Mouse (Mus musculus) erythroblast, adult 5-6 weeks (primary cell): ENCODE results near the gene Trp53i13. TPM values are rescaled to one million over a fixed set of nuclear protein-coding genes. Genes with fewer than 3 reads are reported as not detected.

ENCODE experiments used
- ATAC-seq: replicated peaks from 2 replicates; pipeline ENCODE4 v1.8.0; 2016; ENCODE audit warnings: moderate number of reproducible peaks, mild to moderate bottlenecking, moderate TSS enrichment, inconsistent platforms; ENCODE audit not compliant: poor library complexity, low FRiP score, severe bottlenecking
- total RNA-seq, 2 experiments: library from RNA; stranded (forward) in 1 of 2; stranded (reverse) in 1 of 2; fragments of 150-400 nt in 1 of 2; fragments of 200-764, 138-1000 nt in 1 of 2; gene quantifications; 2 replicates each; pipeline versions ENCODE4 v1.2.3 to v1.2.4; 2015 to 2017; ENCODE audit warnings: low replicate concordance in 2 of 2

The Trp53i13 gene
- total RNA-seq, 2 experiments from 2014 or later = not detected

- ATAC-seq = no peak
Observed at GRCm38 (mm10) chr11:77466544-77466943, 49.2 kb downstream of the Trp53i13 start.

- ATAC-seq = no peak
Observed at GRCm38 (mm10) chr11:77465111-77465510, 50.7 kb downstream of the Trp53i13 start.

GRCm38 (mm10) chr11:77464684-77465083 is 51.1 kb downstream of the Trp53i13 start:
- no peak for ATAC-seq

- ATAC-seq = no peak
Observed at GRCm38 (mm10) chr11:77463786-77464185, 52.0 kb downstream of the Trp53i13 start.

GRCm38 (mm10) chr11:77463101-77463445 is 52.7 kb downstream of the Trp53i13 start:
- ATAC-seq = no peak

GRCm38 (mm10) chr11:77462283-77463100 is 53.3 kb downstream of the Trp53i13 start, which contains the start of gene Coro6:
TSS of gene Coro6 (plus strand) at chr11:77462411.
- no peak; the same call in 1 of the 2 replicates for ATAC-seq

- ATAC-seq = no peak
Observed at GRCm38 (mm10) chr11:77461856-77462255, 53.9 kb downstream of the Trp53i13 start.

Other genes with a start within 250 kb of the Trp53i13 start
- gene Coro6, start 53.6 kb downstream of the Trp53i13 start, total RNA-seq (2015; ENCODE audit: low replicate concordance) = not detected in 2 replicates
- gene Coro6, start 53.6 kb downstream of the Trp53i13 start, total RNA-seq (2017; ENCODE audit: low replicate concordance) = not detected in 2 replicates
- 0.77 TPM in 1 of 2 replicates, not detected in the other for gene Ankrd13b, start 26.3 kb downstream of the Trp53i13 start, total RNA-seq (2015; ENCODE audit: low replicate concordance)
- 4.1 TPM in 1 of 2 replicates, not detected in the other for gene Ankrd13b, start 26.3 kb downstream of the Trp53i13 start, total RNA-seq (2017; ENCODE audit: low replicate concordance)
- 9.2 and 11.5 TPM in 2 replicates for gene Git1, start 22.4 kb downstream of the Trp53i13 start, total RNA-seq (2015; ENCODE audit: low replicate concordance)
- gene Git1, start 22.4 kb downstream of the Trp53i13 start, total RNA-seq (2017; ENCODE audit: low replicate concordance) = 4.4 and 5.6 TPM in 2 replicates
- 2.9 TPM in 1 of 2 replicates, not detected in the other for gene Abhd15, start 859 bp downstream of the Trp53i13 start, total RNA-seq (2015; ENCODE audit: low replicate concordance)
- gene Abhd15, start 859 bp downstream of the Trp53i13 start, total RNA-seq (2017; ENCODE audit: low replicate concordance) = 0.14 and 2.5 TPM in 2 replicates
- gene Gm10392, start 3.2 kb upstream of the Trp53i13 start, total RNA-seq (2015; ENCODE audit: low replicate concordance) = not detected in 2 replicates
- gene Gm10392, start 3.2 kb upstream of the Trp53i13 start, total RNA-seq (2017; ENCODE audit: low replicate concordance) = 0.09 TPM in 1 of 2 replicates, not detected in the other
- 9.8 and 20.9 TPM in 2 replicates for gene Taok1, start 91.8 kb upstream of the Trp53i13 start, total RNA-seq (2015; ENCODE audit: low replicate concordance)
- gene Taok1, start 91.8 kb upstream of the Trp53i13 start, total RNA-seq (2017; ENCODE audit: low replicate concordance) = 24.4 and 25.3 TPM in 2 replicates
- gene Nufip2, start 170.2 kb upstream of the Trp53i13 start, total RNA-seq (2015; ENCODE audit: low replicate concordance) = 17.8 and 29.8 TPM in 2 replicates
- gene Nufip2, start 170.2 kb upstream of the Trp53i13 start, total RNA-seq (2017; ENCODE audit: low replicate concordance) = 21.2 and 25.6 TPM in 2 replicates
- not detected in 2 replicates for gene Cryba1, start 209.3 kb upstream of the Trp53i13 start, total RNA-seq (2015; ENCODE audit: low replicate concordance)
- gene Cryba1, start 209.3 kb upstream of the Trp53i13 start, total RNA-seq (2017; ENCODE audit: low replicate concordance) = not detected in 2 replicates
- gene Myo18a, start 247.3 kb upstream of the Trp53i13 start, total RNA-seq (2015; ENCODE audit: low replicate concordance) = 17.5 and 18.6 TPM in 2 replicates
- gene Myo18a, start 247.3 kb upstream of the Trp53i13 start, total RNA-seq (2017; ENCODE audit: low replicate concordance) = 14.6 and 22.2 TPM in 2 replicates